Mouse (Mus musculus) Patski (cell line): Measurements from ENCODE around the gene Irf6. TPM values are rescaled to one million over a fixed set of nuclear protein-coding genes. Genes with fewer than 3 reads are reported as not detected.

Experiments used
- ATAC-seq: fragments of 100-300 bp; one replicate; pipeline ENCODE4 v1.8.0; 2021
- CTCF ChIA-PET: fragments of 350-600 bp; sonication (Branson Sonifier 250); formaldehyde crosslinking; loops from one replicate; lab custom pipeline; 2022; ENCODE audit warnings: inconsistent platforms; lab: Charles Lee
- POLR2A ChIA-PET: fragments of 350-600 bp; sonication (Branson Sonifier 250); formaldehyde crosslinking; loops from one replicate; lab custom pipeline; 2022; ENCODE audit warnings: antibody characterized with exemption, inconsistent platforms; lab: Charles Lee
- DNase-seq: peaks from one replicate; pipeline ENCODE4 v3.0.0-alpha.2; 2011; ENCODE audit warnings: low read depth, low spot score
- H3K27me3 ChIP-seq: fragments of 371-371 bp; one replicate; pipeline ENCODE4 v1.5.1; 2021
- CTCF ChIP-seq: fragments of 100-300 bp; IDR thresholded peaks from one replicate; pipeline ENCODE4 v1.5.1; 2021
- in situ Hi-C: fragments of 300-500 bp; cut with MboI; formaldehyde crosslinking; loops from 3 replicates; pipeline ENCODE4 v1.11.1; 2018; ENCODE audit warnings: low pct_unique_long_range_greater_than_20kb, mixed read lengths
- polyA plus RNA-seq: library from polyadenylated mRNA; unstranded; gene quantifications from one replicate; pipeline ENCODE4 v1.2.3, GENCODE M21; 2021

Irf6 gene
- polyA plus RNA-seq, 1 experiment from 2014 or later = 2.2 TPM

GRCm38 (mm10) chr1:193172991-193173809, 20.3 kb downstream of the Irf6 start:
- in situ Hi-C loops = no loop called here
- CTCF ChIA-PET = interaction anchor here (1.3 to 1.8 kb wide), 2 partner anchors 42 to 43 kb away, joined by 4 read pairs; partner anchors contain the start of gene Diexf
- TF ChIP-seq CTCF = no peak
- H3K27me3 ChIP-seq = no peaks in the 10 kb centered on the region
- POLR2A ChIA-PET = interaction anchor here (0.5 to 1.8 kb wide), 3 partner anchors 9 to 432 kb away, joined by 3 to 5 read pairs (median 4); partner anchors contain the start of gene Diexf
- DNase-seq (peak; percentile 91), ATAC-seq (peak; percentile 92)

- ChIA-PET CTCF (interaction anchor here (1.3 kb wide), 1 partner anchor 44 kb away, joined by 4 read pairs; the partner anchor contains the start of gene Diexf), POLR2A (interaction anchor here (0.6 to 1.1 kb wide), 2 partner anchors 44 to 433 kb away, joined by 4 to 6 read pairs; partner anchors contain the start of gene Diexf)
- no peak for TF ChIP-seq CTCF
- DNase-seq (no peak), ATAC-seq (no peak)
- H3K27me3 ChIP-seq = no peaks in the 10 kb centered on the region
- in situ Hi-C loops = no loop called here
Measured at GRCm38 (mm10) chr1:193173810-193174129, 20.9 kb downstream of the Irf6 start.

- H3K27me3 ChIP-seq = no peaks in the 10 kb centered on the region
- POLR2A ChIA-PET = interaction anchor here (1.1 kb wide), 1 partner anchor 44 kb away, joined by 6 read pairs; the partner anchor contains the start of gene Diexf
- no peak for DNase-seq
- no peak for ATAC-seq
- no peak for TF ChIP-seq CTCF
- CTCF ChIA-PET = no interaction called here
- in situ Hi-C loops = no loop called here
Measured at GRCm38 (mm10) chr1:193174143-193174733, 21.3 kb downstream of the Irf6 start.

GRCm38 (mm10) chr1:193181104-193181503, 28.2 kb downstream of the Irf6 start:
- DNase-seq (no peak), ATAC-seq (no peak)
- no peaks in the 10 kb centered on the region for H3K27me3 ChIP-seq
- in situ Hi-C loops = no loop called here
- ChIA-PET POLR2A (no interaction called here), CTCF (no interaction called here)
- no peak for TF ChIP-seq CTCF

- CTCF ChIA-PET = no interaction called here
- no peaks in the 10 kb centered on the region for H3K27me3 ChIP-seq
- POLR2A ChIA-PET = no interaction called here
- ATAC-seq = no peak
- in situ Hi-C loops = no loop called here
- DNase-seq = no peak
- no peak for TF ChIP-seq CTCF
Measured at GRCm38 (mm10) chr1:193188257-193188656, 35.3 kb downstream of the Irf6 start.

GRCm38 (mm10) chr1:193189151-193189621, 36.3 kb downstream of the Irf6 start:
- peak; percentile 70 for ATAC-seq
- in situ Hi-C loops = no loop called here
- ChIA-PET CTCF (interaction anchor here (0.7 to 1.4 kb wide), 2 partner anchors 18 to 27 kb away, joined by 3 to 4 read pairs; partner anchors contain the start of gene Lamb3), POLR2A (interaction anchor here (0.5 to 0.8 kb wide), 2 partner anchors 14 to 646 kb away, joined by 3 to 6 read pairs; no protein-coding TSS in a partner anchor)
- no peak for DNase-seq
- no peak for TF ChIP-seq CTCF
- no peaks in the 10 kb centered on the region for H3K27me3 ChIP-seq

GRCm38 (mm10) chr1:193189771-193190170, 36.9 kb downstream of the Irf6 start:
- ChIA-PET CTCF (interaction anchor here (1.4 kb wide), 2 partner anchors 17 to 25 kb away, joined by 3 to 4 read pairs; partner anchors contain the start of gene Lamb3), POLR2A (interaction anchor here (0.5 to 0.8 kb wide), 2 partner anchors 14 to 645 kb away, joined by 3 to 6 read pairs; no protein-coding TSS in a partner anchor)
- in situ Hi-C loops = no loop called here
- ATAC-seq (peak; percentile 6), DNase-seq (no peak)
- no peaks in the 10 kb centered on the region for H3K27me3 ChIP-seq
- TF ChIP-seq CTCF = no peak

GRCm38 (mm10) chr1:193191675-193192283, 38.9 kb downstream of the Irf6 start:
- DNase-seq (no peak), ATAC-seq (no peak)
- no peak for TF ChIP-seq CTCF
- in situ Hi-C loops = no loop called here
- ChIA-PET CTCF (interaction anchor here (0.8 to 1.4 kb wide), 3 partner anchors 9 to 62 kb away, joined by 3 to 5 read pairs (median 3); partner anchors contain the start of genes Diexf and Traf3ip3), POLR2A (no interaction called here)
- H3K27me3 ChIP-seq = no peaks in the 10 kb centered on the region

GRCm38 (mm10) chr1:193194416-193195140, 41.7 kb downstream of the Irf6 start:
- in situ Hi-C loops = no loop called here
- no peak for TF ChIP-seq CTCF
- no peak for ATAC-seq
- H3K27me3 ChIP-seq = no peaks in the 10 kb centered on the region
- ChIA-PET CTCF (interaction anchor here (0.7 kb wide), 1 partner anchor 74 kb away, joined by 3 read pairs; no protein-coding TSS in a partner anchor), POLR2A (interaction anchor here (0.7 kb wide), 1 partner anchor 1938 kb away, joined by 5 read pairs; no protein-coding TSS in a partner anchor)
- DNase-seq = no peak
